Mouse (Mus musculus) limb, embryonic 10.5 days (tissue): ENCODE measurements around the gene Ptpn6. TPM values are rescaled to one million over a fixed set of nuclear protein-coding genes. Genes with fewer than 3 reads are reported as not detected.

ENCODE experiments used
- DNase-seq: peaks from one replicate; pipeline ENCODE4 v3.0.0-alpha.2; 2017; ENCODE audit warnings: low spot score
- H3K27ac ChIP-seq: fragments of 300-500 bp; sonication (generic); 2 replicates; pipeline ENCODE4 v1.5.1; 2016; ENCODE audit warnings: mild to moderate bottlenecking
- H3K27me3 ChIP-seq: fragments of 300-500 bp; sonication (generic); 2 replicates; pipeline ENCODE4 v1.6.1; 2016; ENCODE audit warnings: low read depth, mild to moderate bottlenecking; ENCODE audit not compliant: poor library complexity, severe bottlenecking
- H3K36me3 ChIP-seq: fragments of 300-500 bp; sonication (generic); 2 replicates; pipeline ENCODE4 v1.6.1; 2016; ENCODE audit warnings: mild to moderate bottlenecking, moderate library complexity
- H3K4me1 ChIP-seq: fragments of 300-500 bp; sonication (generic); 2 replicates; pipeline ENCODE4 v1.6.1; 2016
- H3K4me3 ChIP-seq: fragments of 300-500 bp; sonication (generic); 2 replicates; pipeline ENCODE4 v1.5.1; 2016; ENCODE audit warnings: mild to moderate bottlenecking, moderate library complexity
- H3K9me3 ChIP-seq: fragments of 300-500 bp; sonication (generic); replicated peaks from 2 replicates; pipeline ENCODE4 v1.6.1; 2016; ENCODE audit warnings: mild to moderate bottlenecking
- WGBS: fragments of 180-500 bp; shearing (Covaris S2); methylation state at CpG from one replicate; pipeline ENCODE4 v1.1.7; 2016; 5-methylcytosine and 5-hydroxymethylcytosine counted together
- polyA plus RNA-seq: library from polyadenylated mRNA; unstranded; fragments of >200 nt; fragmentation: Nextera tagmentation; extraction: Ambion mirVana; gene quantifications from 2 replicates; pipeline ENCODE4 v1.2.1, GENCODE M21; 2016

The Ptpn6 gene
- polyA plus RNA-seq, 1 experiment from 2014 or later = 7.6 TPM

GRCm38 (mm10) chr6:124746654-124747632 is 8.4 kb upstream of the Ptpn6 start:
- H3K4me1 ChIP-seq = peaks cover 37% of the 10 kb centered on the region
- no peaks in the 10 kb centered on the region for H3K9me3 ChIP-seq
- DNase-seq = no peak
- 87% methylated on average over 7 of the region's 7 CpGs for WGBS
- H3K27me3 ChIP-seq = no peaks in the 10 kb centered on the region
- peak overlapping the region; percentile 66 for H3K4me3 ChIP-seq
- H3K36me3 ChIP-seq = peaks cover 80% of the 10 kb centered on the region
- H3K27ac ChIP-seq = peak overlapping the region; percentile 96

DNA sequence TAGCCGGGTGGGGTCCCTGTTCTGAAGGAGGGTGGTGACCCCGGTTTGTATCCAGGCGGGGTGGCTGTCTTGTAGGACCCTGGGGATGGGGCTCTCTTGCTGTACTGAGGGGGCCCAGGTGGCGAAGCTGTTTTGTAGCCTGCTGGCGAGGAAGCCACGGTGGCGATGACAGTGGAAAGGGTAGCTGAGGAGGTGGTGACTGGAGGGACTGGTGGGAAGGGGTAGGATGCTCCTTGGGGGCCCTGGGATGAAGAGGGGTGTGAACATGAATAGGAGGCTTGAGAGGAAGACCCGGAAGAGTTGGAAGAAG is 7.7 kb upstream of the Ptpn6 start:
- Histone ChIP-seq H3K4me3 (peak overlapping the region; percentile 66), H3K9me3 (no peaks in the 10 kb centered on the region), H3K4me1 (peaks cover 42% of the 10 kb centered on the region), H3K27ac (peak overlapping the region; percentile 96), H3K36me3 (peaks cover 77% of the 10 kb centered on the region), H3K27me3 (no peaks in the 10 kb centered on the region)
- WGBS = 19% methylated on average over 8 of the region's 8 CpGs
- no peak for DNase-seq

DNA sequence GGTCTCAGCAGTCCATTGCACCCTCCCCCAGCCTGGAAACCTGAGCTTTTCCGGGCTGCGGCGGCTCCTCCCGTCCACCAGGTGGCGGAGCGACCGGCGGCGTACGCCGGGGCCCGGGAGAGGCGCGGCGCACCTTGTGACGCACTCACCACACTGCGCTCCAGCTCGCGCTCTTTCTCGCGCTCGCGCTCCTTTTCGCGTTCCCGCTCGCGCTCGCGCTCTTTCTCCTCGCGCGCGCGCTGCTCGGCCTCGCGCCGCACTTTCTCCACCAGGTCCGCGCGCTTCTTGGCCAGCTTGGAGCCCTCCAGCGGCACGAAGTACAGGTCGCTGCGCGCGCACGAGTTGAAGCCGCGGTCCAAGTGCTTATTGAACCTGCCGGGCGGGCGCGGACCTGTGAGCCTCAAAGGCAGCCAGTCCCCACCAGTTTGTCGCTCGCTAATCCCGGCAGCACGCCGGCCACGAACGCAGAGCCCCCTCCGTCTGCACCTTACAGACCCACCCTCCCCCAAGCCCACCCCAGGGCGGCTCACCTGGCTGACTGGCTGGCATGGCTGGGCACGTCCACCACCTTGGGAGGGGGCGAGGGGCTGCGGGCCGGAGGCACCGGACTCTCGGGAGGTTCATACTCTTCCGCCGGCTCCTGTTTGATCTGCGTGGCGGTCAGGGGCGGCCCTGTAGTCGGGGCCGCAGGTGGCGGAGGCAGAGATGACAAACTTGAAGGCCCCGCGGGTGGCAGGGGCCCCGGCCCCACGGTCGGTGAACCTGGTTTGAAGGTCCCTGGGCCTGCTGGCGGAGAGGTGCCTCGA is 7.2 kb upstream of the Ptpn6 start:
- peaks cover 72% of the 10 kb centered on the region for H3K36me3 ChIP-seq

DNA sequence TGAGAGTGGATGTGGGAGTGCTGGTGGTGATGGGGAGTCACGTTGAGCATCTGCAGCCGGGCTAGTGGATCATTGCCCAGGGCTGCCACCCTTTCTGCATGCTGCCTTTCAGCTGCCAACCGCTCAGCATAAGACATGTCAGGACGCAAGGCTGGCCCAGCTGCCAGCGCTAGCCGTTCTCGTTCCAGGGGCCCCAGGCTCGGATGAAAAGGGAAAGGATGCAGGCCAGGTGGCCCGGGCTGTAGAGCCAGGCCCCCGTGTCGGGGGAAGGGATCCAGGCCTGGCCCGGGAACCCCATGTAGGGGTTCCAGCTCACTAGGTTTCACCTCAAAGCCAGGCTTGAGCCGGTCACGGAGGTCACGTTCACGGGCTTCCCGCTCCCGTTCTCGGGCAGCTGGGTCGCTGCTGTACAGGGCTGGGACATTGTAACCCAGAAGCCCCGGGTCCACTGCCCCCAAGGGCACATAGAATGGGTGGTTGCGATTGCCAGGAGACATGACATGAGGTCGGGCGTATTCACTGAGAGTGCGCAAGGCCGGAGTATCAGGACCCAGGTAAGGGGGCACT is 6.3 kb upstream of the Ptpn6 start:
- H3K4me1 ChIP-seq = peaks cover 49% of the 10 kb centered on the region
- 71% methylated on average over 26 of the region's 26 CpGs for WGBS
- H3K36me3 ChIP-seq = peaks cover 64% of the 10 kb centered on the region
- no peaks in the 10 kb centered on the region for H3K9me3 ChIP-seq
- no peaks in the 10 kb centered on the region for H3K27me3 ChIP-seq
- H3K4me3 ChIP-seq = peak overlapping the region; percentile 66
- no peak for DNase-seq
- peak overlapping the region; percentile 96 for H3K27ac ChIP-seq

More for the DNA sequence above, 7.2 kb upstream of the Ptpn6 start:
- WGBS = 1% methylated on average over 85 of the region's 85 CpGs
- Histone ChIP-seq H3K27me3 (no peaks in the 10 kb centered on the region), H3K4me1 (peaks cover 42% of the 10 kb centered on the region), H3K27ac (peak overlapping the region; percentile 96), H3K4me3 (peak overlapping the region; percentile 66), H3K9me3 (no peaks in the 10 kb centered on the region)
- DNase-seq = peak; percentile 95

DNA sequence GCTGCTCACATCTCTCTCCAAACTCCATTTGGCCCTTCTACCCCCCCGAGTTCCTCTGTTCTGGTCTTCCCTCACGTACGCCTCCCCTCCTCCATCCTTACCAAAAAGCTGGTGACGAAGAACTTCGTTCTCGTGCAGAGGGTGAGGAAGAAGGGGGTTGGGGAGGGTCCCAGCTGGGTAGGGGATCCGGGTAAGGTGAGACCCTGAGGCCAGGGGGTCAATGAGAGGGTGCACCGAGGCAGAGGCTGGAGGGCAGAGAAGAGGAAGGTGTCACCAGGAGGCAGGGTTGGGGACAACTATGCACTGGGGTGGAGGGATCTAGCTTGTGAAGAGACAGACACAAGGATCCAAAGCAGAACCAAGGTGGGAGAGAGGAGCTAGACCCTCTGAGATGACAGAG is 5.1 kb upstream of the Ptpn6 start:
- DNase-seq = no peak
- no peak overlapping the region for H3K4me3 ChIP-seq
- no peaks in the 10 kb centered on the region for H3K27me3 ChIP-seq
- H3K4me1 ChIP-seq = peaks cover 61% of the 10 kb centered on the region
- no peaks in the 10 kb centered on the region for H3K9me3 ChIP-seq
- H3K27ac ChIP-seq = no peak overlapping the region
- 84% methylated on average over 8 of the region's 8 CpGs for WGBS
- H3K36me3 ChIP-seq = peaks cover 61% of the 10 kb centered on the region

DNA sequence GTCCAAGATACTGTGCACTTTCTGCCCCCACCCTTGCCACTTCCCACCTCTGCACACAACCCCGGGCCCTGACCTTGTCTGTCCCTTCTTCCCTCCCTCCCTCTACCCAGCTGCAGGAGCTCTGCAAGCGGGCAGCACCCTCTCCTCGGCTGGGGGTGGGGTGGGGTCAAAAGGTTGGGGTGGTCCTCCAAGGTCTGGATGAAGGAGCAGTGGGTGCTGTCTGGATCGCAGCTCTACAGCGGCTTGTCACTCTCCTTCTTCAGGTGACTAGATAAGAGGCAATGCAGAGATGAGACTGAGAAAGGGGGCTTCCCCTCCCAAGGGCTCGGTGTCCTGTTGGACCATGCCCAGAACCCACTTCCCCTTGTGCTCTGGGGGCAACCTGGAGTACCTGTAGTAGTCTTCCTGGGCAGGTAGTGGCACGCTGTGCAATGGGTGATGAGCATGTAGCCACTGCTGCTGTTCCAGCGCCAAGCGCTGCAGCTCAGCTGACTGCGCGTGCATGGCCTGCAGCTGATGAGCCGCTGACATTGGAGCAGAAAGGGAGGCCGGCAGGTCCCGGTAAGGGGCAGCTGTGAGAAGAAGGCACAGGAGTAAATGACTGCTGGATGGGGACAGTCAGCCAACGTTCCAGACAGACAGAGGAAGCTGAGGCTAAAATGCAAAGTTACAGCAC is 4.5 kb upstream of the Ptpn6 start:
- peaks cover 58% of the 10 kb centered on the region for H3K36me3 ChIP-seq
- H3K4me3 ChIP-seq = no peak overlapping the region
- H3K4me1 ChIP-seq = peaks cover 66% of the 10 kb centered on the region

DNA sequence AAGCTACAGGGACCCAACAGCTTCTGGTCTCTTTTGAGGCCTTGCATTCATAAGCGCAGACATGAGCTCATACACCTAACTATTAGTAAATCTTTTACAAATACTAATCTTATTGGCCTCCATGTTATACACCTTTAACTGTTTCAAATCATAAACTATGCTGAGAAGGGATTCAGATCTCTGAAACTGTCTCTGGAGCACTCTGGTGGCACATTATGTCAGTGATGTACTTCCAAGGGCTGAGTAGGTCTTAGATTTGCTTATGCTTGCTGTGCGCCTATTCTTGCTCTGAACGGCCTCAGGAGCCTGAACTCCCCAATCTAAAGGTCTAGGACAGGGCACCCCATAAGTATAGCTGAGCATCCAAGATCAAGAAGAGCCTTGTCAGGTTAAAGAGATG is 3.3 kb upstream of the Ptpn6 start:
- Histone ChIP-seq H3K4me1 (peaks cover 59% of the 10 kb centered on the region), H3K9me3 (no peaks in the 10 kb centered on the region), H3K27ac (peak overlapping the region; percentile 98), H3K36me3 (peaks cover 47% of the 10 kb centered on the region), H3K27me3 (no peaks in the 10 kb centered on the region), H3K4me3 (peak overlapping the region; percentile 66)
- WGBS = 72% methylated on average over 3 of the region's 3 CpGs
- DNase-seq = no peak

More for the DNA sequence above, 4.5 kb upstream of the Ptpn6 start:
- H3K27ac ChIP-seq = no peak overlapping the region
- no peaks in the 10 kb centered on the region for H3K27me3 ChIP-seq
- no peaks in the 10 kb centered on the region for H3K9me3 ChIP-seq
- no peak for DNase-seq
- 91% methylated on average over 15 of the region's 15 CpGs for WGBS

DNA sequence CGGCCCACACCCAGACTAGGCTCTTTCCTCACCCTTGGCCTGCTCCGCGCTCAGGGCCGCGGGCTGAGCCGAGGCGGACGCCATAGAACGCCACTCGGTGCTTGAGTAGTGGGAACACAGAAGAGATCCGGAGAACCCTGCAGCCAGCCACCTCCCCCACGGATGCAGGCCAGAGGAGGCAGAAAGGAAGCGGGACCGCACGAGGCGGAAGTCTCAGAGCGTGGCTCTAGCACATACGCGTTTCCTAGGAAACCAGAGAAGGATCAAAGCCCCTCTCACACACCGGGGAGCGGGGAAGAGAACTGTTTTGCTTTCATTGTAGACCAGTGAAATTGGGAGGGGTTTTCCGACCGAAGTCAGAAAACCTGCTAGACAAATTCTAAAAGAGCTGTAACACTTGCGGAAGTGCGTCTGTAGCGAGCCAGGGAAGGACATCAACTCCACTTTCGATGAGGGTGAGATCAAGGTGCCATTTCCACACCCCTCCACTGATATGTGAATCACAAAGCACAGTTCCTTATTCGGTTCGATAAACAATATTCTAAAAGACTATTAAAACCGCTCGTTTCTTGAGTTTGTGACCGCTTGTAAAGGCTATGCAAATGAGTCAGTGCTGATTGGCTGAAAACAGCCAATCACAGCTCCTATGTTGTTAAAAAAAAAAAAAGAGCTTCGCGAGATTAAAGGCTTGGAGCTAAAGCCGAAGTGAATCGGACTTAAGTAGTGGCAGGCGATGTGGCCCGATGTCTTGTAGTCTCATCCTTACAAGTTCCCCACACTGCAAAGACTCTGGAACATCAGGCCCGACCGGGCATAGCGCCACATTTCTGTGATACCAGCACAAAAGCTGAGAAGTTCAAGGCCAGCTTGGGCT is 2.6 kb upstream of the Ptpn6 start, which contains the start of gene Grcc10:
Gene Grcc10, minus strand, starts transcription at position 487 of the 874 bp plus-strand sequence.
- H3K9me3 ChIP-seq = no peaks in the 10 kb centered on the region
- peaks cover 41% of the 10 kb centered on the region for H3K36me3 ChIP-seq
- H3K4me1 ChIP-seq = peaks cover 52% of the 10 kb centered on the region
- H3K27ac ChIP-seq = peak within 1 kb of the TSS; percentile 98
- peak within 1 kb of the TSS; percentile 66 for H3K4me3 ChIP-seq
- H3K27me3 ChIP-seq = no peaks in the 10 kb centered on the region
- peak; percentile 93 for DNase-seq
- WGBS = under 1% methylated on average over 41 of the region's 41 CpGs

DNA sequence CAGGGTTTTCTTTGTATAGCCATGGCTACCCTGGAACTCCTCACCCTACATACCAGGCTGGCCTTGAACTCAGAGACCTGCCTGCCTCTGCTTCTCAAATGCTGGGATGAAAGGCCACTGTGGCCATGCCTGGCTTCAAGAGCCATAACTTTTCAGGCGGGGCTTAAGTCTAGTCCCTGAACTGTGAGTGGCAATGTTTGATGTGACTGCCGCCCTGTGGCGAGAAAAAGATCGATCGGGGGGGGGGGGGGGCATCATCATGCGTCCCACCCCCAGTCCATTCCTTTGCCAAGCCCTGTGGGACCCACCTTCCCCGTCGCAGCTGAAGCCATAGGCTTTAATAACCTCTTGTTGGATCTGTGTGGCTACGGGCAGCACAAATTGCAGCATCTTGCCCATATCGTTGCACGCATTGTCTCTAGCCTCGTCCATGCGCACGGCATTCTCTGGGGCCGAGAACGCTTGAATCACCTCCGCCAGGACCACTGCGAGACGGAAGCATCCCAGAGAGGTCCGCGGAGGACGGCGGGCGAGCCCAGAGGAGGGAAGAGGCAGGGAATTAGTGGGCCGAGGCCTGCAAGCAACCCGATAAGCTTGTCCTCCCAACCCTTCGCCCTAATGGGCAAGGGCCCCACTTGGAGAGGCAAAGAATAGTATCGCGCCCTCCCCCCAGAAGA is 1.8 kb upstream of the Ptpn6 start:
- Histone ChIP-seq H3K4me3 (peak overlapping the region; percentile 66), H3K27me3 (no peaks in the 10 kb centered on the region), H3K27ac (peak overlapping the region; percentile 98), H3K9me3 (no peaks in the 10 kb centered on the region), H3K4me1 (peaks cover 44% of the 10 kb centered on the region), H3K36me3 (peaks cover 41% of the 10 kb centered on the region)
- 1% methylated on average over 29 of the region's 29 CpGs for WGBS
- DNase-seq = no peak

- 0 out of 2 replicates have a peak overlapping the region, but pooled peaks have one; percentile 7 for H3K4me3 ChIP-seq
These were observed 800 bp upstream of the Ptpn6 start for GRCm38 (mm10) chr6:124739231-124739796.

GRCm38 (mm10) chr6:124737040-124737439 is 1.5 kb downstream of the Ptpn6 start:
- Histone ChIP-seq H3K27me3 (no peaks in the 10 kb centered on the region), H3K36me3 (peaks cover 13% of the 10 kb centered on the region), H3K27ac (no peak overlapping the region), H3K9me3 (no peaks in the 10 kb centered on the region), H3K4me3 (no peak overlapping the region), H3K4me1 (peaks cover 44% of the 10 kb centered on the region)
- 93% methylated on average over 11 of the region's 11 CpGs for WGBS
- DNase-seq = no peak

More at GRCm38 (mm10) chr6:124739231-124739796, 800 bp upstream of the Ptpn6 start:
- H3K9me3 ChIP-seq = no peaks in the 10 kb centered on the region
- 87% methylated on average over 10 of the region's 10 CpGs for WGBS
- peaks cover 32% of the 10 kb centered on the region for H3K36me3 ChIP-seq
- no peak for DNase-seq
- H3K4me1 ChIP-seq = peaks cover 36% of the 10 kb centered on the region
- H3K27me3 ChIP-seq = no peaks in the 10 kb centered on the region
- H3K27ac ChIP-seq = peak overlapping the region; percentile 98; the same call in 1 of the 2 replicates
